Mouse (Mus musculus): Measurements from ENCODE around the gene Trcg1. TPM values are rescaled to one million over a fixed set of nuclear protein-coding genes. Genes with fewer than 3 reads are reported as not detected.
A peak's percentile ranks its signal among the peaks of the same experiment; 100 is the strongest.
"Not testable (repeated sequence)": the region's sequence is repeated elsewhere in the genome, so short reads cannot be mapped to it uniquely, and the experiment has no call there.

The Trcg1 gene
- not detected for total RNA-seq (2022)

- no peak for DNase-seq (ENCODE audit: low spot score)
Measured at GRCm38 (mm10) chr9:57236256-57236655, at the start of gene Trcg1. Trcg1 (plus strand) TSS chr9:57236556.

- no peak for DNase-seq (ENCODE audit: low spot score)
Measured at GRCm38 (mm10) chr9:57196708-57197107, 39.6 kb upstream of the Trcg1 start.

GRCm38 (mm10) chr9:57197414-57197813, 38.9 kb upstream of the Trcg1 start:
- DNase-seq (ENCODE audit: low spot score): no peak

GRCm38 (mm10) chr9:57202981-57203380, 33.4 kb upstream of the Trcg1 start:
- DNase-seq (ENCODE audit: low spot score): no peak

- DNase-seq (ENCODE audit: low spot score): not testable (repeated sequence)
Measured at GRCm38 (mm10) chr9:57203571-57203970, 32.8 kb upstream of the Trcg1 start.

GRCm38 (mm10) chr9:57206896-57207295, 29.5 kb upstream of the Trcg1 start:
- no peak for DNase-seq (ENCODE audit: low spot score)

- peak; percentile 15 for DNase-seq (ENCODE audit: low spot score)
Measured at GRCm38 (mm10) chr9:57209316-57209715, 27.0 kb upstream of the Trcg1 start.

GRCm38 (mm10) chr9:57212448-57213222, 23.7 kb upstream of the Trcg1 start:
- no peak for DNase-seq (ENCODE audit: low spot score)

GRCm38 (mm10) chr9:57214500-57214899, 21.9 kb upstream of the Trcg1 start:
- DNase-seq (ENCODE audit: low spot score): no peak

GRCm38 (mm10) chr9:57217220-57217619, 19.1 kb upstream of the Trcg1 start:
- DNase-seq (ENCODE audit: low spot score): no peak

GRCm38 (mm10) chr9:57218776-57219175, 17.6 kb upstream of the Trcg1 start:
- no peak for DNase-seq (ENCODE audit: low spot score)

GRCm38 (mm10) chr9:57219511-57219910, 16.8 kb upstream of the Trcg1 start:
- no peak for DNase-seq (ENCODE audit: low spot score)

- DNase-seq (ENCODE audit: low spot score): no peak
Measured at GRCm38 (mm10) chr9:57220356-57220755, 16.0 kb upstream of the Trcg1 start.

- DNase-seq (ENCODE audit: low spot score): no peak
Measured at GRCm38 (mm10) chr9:57223341-57223740, 13.0 kb upstream of the Trcg1 start.

- no peak for DNase-seq (ENCODE audit: low spot score)
Measured at GRCm38 (mm10) chr9:57225780-57226627, 10.4 kb upstream of the Trcg1 start.

GRCm38 (mm10) chr9:57226628-57227122, 9.7 kb upstream of the Trcg1 start:
- DNase-seq (ENCODE audit: low spot score): not testable (repeated sequence)

GRCm38 (mm10) chr9:57227203-57227602, 9.2 kb upstream of the Trcg1 start:
- DNase-seq (ENCODE audit: low spot score): no peak

- DNase-seq (ENCODE audit: low spot score): no peak
Measured at GRCm38 (mm10) chr9:57228186-57228585, 8.2 kb upstream of the Trcg1 start.

GRCm38 (mm10) chr9:57229726-57230125, 6.6 kb upstream of the Trcg1 start:
- DNase-seq (ENCODE audit: low spot score): no peak

GRCm38 (mm10) chr9:57230146-57230783, 6.1 kb upstream of the Trcg1 start:
- DNase-seq (ENCODE audit: low spot score): no peak

- no peak for DNase-seq (ENCODE audit: low spot score)
Measured at GRCm38 (mm10) chr9:57231536-57232255, 4.7 kb upstream of the Trcg1 start.

Data from heart, adult 8-10 months (tissue).